Mouse (Mus musculus) MEL-GATA-1-ER (cell line): ENCODE results near the gene Epc2.

Source experiments
- DNase-seq: peaks from one replicate; pipeline ENCODE4 v3.0.0-alpha.2; 2012; ENCODE audit warnings: low read depth; ENCODE audit errors: extremely low read depth

Epc2 gene

DNA sequence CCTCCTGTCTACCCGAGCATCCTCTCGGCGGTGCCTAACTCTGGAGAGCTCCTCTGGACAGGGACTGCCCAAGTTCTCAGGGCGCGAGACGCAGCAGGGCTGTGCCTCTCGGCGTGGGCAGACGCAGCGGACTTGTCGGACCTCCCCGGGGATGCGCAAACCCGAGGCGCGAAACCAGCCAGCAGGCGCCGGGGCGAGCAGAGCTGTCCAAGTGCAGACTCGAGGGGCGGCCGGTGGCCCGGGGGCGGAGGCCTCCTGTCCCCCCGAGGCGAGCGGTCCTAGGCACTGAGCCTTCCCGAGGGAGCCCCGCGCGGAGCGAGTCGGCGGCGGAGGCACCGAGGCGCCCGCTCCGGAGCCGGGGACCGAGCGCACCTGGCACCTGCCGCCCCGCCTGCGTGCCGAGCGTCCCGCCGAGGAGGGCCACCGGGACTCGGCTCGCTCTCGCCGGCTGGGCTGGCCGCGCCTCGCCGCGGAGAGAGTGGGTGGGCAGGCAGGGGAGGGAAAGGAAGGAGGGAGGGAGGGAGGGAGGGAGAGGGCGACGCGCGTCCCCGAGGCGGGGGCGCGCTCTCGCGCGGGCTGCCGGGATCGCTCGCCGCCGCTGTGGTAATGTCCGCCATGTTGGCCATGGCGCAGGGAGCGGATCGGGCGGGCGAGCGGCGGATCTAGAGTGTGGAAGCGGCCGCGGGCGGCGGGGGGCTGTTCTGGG, at the start of gene Epc2:
Gene Epc2, plus strand, starts transcription at position 556 of the 706 bp plus-strand sequence.
- DNase-seq = peak; percentile 33

DNA sequence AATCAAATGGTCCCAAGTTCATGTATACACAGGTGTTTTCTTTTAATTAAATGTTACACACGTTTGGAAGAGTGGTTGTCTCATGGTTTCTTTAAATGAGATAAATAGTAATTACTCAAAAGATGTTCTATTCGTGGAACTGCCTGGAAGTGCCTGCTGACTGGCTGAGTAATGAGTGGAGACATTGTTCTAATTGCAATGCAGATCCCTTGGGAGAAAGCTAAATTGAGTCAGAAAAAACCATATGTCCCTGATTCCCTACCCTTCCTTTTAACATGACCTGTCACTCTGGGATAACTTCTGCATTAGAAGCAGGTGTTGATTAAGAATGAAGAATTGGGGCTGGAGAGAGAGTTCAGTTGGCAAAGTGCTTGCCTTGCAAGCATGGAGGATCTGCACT, 45.3 kb upstream of the Epc2 start:
- no peak for DNase-seq

DNA sequence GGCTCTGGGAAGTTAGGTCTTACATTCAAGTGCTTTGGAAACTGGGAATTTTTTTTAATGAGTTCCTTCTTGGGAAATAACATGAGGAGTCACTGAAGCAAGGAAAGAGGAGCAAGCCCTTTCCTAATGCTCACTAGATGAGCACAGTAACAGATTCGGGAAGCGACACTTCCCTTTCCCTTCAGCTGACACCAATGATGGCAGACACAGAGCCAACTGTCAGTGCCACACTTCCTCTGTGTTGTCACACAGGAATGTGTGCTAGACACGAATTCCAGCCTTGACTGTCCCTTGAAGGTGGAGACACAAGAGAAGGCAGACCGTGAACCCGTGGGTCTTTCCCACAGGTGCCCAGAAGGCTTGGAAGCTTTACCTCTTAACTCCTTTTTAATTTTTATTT, 39.6 kb upstream of the Epc2 start:
- no peak for DNase-seq

DNA sequence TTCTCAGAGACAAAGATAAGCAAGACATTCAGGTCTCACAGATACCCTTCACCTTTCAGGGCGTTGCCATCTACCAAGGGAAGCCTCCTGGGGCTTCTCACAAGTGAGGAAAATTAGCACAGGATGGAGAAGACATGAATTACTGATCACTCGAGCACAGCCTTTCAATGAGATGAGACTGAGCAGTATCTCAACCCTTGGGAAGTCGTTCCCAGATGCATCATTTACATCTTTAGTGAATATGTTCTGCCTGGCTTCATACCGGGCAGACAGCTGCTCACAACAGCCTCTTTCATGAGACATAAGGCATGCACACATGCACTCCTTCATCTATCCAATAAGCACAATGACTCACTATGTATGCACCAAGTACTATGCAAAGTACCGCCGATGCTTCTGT, 38.7 kb upstream of the Epc2 start:
- no peak for DNase-seq

DNA sequence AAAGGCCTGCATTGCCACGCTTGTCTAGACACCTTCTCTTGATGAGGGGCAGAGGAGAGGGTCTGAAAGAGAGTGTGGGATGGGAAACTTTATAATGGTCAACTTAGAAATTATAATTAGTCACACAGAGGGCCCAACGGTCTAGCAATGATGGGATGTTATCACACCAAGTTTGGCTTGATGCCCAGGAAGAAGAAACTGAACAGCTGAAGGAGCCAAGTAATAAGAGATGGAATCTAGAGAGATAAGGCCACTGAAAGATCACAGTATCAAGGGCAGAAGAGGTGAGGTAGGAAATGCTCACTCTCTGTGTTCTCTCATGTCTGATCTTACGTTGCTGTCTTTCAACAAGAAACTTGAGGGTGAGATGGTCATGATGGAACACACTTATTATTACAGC, 35.4 kb upstream of the Epc2 start:
- DNase-seq = no peak

DNA sequence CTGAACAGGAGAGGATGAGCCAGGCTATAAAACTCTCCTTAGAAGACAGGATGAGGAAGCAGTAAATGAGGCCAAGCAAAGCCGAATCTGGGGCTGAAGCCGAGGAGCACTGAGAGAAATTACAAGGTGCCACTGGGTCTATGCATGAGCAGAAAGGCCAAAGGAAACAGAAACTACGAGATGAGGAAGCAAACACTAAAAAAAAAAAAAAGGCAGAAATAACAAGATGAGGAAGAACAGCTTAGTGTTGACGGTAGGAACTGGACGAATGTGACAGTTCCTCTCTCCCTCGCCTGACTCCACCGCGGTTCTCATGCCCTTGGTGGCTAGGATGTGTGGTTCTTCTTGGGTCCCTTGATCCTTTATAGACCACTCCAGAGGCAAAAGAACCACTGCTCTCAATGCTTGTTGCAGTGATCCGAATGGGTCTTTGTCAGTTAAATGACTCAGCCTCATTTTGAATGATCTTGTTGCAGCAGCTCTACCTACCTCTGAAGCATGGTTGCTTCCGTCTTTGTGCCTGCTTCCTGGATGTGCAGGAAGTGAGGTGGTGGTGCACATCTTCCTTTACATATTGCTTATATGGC, 34.2 kb upstream of the Epc2 start:
- peak; percentile 51 for DNase-seq

DNA sequence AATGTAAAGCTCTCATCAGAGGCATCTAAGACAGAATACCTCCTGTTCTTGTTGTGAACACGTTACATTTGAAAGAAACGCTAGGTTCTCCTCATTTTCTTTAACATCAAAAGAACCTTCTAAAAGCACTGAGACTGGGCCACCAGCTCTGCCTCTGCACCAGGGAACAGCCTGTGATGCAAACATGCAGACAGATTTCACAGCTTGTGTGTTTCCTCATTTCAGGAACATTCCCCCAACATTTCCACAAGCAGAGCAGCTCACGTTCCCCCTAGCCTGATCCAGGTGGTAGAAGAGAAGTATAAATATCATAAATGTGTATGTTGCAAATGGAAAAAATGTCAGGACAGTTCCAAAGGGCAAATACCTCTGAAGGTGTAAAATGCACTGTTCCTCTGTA, 30.9 kb upstream of the Epc2 start:
- no peak for DNase-seq

DNA sequence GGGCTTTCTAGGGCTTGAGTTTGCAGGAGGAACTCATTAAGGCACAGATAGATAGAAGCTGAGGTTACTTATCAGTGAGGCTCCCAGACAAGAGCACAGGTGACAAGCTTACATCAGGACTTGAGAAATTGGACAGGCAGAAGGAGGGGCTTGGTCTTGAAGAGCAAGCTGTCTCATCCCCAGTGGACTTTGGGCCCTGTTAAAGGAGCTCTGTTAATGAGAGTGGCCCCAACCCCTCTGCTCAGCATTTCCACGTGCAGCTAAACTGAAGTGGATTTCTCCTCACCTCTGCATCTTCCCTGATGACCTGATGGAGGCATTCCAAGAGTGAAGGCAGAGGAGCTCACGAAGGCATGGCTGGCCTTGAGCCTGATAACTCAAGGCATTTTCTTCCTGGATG, 27.4 kb upstream of the Epc2 start:
- DNase-seq = no peak

DNA sequence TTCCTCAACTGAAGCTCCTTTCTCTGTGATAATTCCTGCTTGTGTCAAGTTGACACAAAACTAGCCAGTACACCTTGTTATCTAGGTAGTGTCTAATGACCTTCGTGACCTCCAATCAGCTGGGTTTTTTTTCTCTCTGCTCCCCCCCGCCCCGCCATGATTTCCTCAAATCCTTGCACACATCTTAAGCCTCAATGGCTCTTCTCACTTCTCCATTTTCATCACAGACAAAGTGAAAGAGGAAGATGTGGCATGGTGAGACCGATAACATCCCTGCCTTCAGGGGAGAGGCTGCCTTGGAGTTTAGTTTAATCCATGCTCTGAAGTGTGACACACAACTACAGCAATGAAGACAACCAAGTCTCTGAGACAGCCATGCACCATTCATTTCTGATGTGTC, 26.5 kb upstream of the Epc2 start:
- peak; percentile 73 for DNase-seq

DNA sequence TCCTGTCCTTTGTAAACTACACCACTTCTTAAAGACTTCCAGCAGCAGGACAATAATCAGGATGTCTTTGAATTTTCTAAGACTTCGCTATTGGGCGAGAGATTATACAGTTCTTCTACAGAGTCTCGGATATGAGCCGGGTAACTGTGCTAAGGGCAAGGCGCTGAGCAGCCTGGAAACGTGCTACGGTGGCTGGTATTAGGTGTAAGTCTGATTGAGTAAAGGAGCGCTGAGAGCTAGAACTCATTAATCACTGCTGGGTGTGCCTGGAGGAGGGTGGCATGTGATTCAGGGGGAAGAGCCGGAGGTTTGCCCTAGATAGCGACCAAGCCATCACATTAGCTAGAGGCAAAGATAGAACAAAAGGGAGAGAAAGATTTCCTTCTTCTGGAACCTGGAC, 25.1 kb upstream of the Epc2 start:
- DNase-seq = no peak

DNA sequence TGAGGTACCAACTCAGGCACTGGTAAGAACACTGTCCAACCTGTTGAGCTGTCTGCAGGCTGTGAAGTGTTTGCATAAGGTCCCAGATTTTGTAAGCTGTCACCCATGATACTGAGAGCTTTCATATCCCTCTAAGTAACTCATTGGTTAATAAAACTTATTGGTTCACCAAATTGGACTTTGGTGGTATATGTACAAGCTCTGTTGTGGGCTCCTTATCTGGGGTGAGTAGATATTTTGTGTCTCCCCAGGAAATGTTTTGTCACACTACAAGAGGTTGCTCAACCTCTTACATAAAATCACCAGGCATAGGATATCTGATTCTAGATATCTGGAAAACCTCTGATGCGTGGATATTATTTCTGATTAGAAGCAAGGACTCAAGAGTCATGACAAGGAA, 20.3 kb upstream of the Epc2 start:
- no peak for DNase-seq

DNA sequence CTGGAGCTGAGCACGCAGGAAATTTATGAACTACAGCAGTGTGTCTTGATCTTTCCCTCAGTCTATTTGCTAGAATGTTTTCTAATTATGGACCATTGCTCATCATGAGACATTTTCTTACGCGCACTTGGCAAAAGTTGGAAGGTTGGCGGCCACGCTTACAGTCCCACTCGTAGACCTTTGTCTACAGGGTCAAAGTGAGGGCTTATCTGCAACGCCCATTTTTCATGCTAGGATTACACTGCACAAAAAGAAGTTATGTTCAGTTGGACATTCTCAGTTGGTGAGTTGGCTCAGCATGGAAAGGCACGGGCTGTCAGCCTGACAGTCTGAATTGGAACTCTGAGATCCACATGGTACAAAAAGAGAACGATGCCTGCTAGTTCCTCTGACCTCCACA, 18.1 kb upstream of the Epc2 start:
- no peak for DNase-seq

DNA sequence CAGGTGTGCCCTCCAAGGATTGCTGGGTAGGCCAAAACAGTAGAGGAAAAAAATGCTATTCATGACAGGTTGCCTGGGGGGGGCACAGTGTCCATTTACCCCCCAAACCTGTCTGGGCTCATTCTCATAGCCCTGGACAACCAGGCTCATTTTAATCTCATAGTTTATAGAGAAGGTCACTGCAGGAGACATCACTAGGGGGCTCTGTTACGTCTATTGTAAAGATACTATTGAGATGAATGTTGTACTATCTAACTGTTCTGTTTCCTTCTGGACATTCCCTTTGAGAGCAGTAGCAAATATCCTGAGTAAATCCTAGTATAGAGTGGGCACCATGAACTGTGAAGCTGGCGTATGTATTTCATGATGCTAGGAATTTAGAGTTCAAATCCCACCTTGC, 5.0 kb upstream of the Epc2 start:
- DNase-seq = no peak

DNA sequence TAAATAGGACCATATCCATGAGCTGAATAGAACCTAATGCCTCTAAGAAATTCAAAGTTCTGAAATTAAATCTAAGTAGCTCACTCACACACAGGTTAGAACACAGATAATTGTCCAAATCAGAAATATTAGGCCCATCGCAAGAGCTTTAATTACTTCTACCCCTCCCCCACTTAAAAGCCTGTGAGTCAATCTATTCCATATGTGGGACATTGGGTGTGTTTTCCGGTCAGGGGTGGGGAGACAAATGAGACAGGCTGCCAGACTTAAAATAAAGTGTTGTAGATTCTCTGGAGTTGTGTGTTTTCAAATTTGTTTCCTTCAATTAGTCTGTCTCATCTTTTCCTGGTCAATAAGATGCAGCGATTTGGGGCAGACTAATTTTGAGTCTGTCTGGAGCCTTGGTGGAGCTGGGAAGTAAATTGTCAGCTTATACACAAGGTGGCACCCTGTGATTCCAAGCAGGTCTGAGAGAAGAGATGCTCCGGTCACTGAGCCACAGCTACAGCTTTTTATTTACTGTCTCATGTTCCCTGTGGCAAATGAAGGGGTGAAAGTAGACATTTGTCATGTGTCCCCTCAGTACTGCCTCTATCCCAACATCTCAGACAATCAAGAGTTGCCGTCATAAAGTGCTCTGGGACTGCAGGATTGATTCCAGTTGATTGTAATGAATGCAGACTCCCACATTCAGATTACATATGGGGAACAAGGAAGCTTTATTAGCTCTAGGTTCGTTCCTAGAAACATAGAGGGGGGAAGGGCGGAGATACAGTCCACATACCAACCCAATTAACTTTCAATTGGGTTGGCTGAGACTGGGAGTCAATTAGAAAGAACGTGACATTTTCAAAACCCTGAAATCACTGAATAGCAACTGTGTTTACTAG, 3.5 kb upstream of the Epc2 start:
- no peak for DNase-seq

DNA sequence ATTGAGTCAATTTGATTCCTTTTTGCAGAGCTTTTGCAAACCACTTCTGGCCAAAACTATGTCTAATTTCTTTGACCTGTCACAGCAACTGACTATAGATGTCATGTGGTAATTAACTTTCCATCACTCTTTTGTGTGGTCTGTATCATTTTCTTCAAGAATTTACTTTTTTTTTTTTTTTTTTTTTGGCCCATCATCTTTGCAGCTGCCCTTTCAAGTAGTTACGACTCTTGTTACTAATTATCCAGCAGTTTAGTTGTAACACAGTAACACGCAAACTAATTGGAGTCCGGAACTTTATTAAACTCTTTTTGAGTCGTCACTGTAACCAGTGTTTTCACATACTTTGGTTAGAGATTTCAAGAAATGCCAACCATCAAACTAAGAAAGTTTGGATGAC, 819 bp upstream of the Epc2 start:
- DNase-seq = no peak

DNA sequence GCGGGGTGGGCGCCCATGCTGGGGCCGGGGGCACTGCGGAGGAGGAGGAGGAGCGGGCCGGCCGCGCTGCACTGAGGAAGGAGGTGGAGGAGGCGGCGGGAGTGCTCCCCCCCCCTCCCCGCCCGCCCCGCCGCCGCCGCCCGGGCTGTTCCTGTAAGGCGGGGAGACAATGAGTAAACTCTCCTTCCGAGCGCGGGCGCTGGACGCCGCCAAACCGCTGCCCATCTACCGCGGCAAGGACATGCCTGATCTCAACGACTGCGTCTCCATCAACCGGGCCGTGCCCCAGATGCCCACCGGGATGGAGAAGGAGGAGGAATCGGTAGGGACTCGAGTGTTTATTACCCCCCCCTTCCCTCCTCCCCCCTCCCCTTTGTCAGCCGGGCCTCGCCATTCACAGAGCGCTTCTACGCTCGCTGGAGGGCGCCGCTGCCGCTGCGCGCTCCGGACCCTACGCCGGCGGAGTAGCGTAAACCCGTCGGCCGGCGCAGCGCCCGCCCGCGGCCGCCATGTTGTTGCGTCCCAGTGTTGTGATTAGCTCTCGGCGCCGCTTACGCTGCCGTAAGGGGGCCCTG, 438 bp downstream of the Epc2 start:
- DNase-seq = peak; percentile 64

DNA sequence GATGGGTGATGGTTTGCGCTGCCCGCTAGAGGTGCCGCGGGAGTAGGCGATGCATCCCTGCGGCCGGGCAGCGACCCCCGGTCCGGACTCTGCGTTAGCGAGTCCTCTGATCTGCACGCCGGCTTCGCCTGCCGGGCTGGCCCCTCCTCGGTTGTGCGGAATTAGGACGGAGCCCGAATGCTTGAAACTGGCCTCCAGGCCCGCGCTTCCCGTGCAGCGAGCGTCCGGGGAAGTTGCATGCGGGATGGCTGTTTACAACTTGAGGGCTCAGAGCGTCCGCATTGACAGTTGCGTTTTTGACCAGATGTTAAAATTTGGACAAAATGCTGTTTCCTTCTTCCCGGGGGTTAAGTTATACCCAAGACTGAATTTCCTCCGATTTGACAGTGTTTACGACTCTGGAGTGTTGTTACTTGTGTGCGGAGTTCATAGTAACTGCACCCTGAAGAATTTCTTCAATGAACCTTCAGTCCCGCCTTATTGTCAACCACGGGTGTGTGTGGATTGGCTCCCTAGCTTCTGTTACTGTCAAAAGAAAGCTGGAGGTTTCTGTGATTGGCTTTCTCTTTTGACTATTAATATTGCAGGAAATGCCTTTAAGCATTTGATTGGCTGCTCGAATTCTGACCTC, 1.3 kb downstream of the Epc2 start:
- peak; percentile 92 for DNase-seq

DNA sequence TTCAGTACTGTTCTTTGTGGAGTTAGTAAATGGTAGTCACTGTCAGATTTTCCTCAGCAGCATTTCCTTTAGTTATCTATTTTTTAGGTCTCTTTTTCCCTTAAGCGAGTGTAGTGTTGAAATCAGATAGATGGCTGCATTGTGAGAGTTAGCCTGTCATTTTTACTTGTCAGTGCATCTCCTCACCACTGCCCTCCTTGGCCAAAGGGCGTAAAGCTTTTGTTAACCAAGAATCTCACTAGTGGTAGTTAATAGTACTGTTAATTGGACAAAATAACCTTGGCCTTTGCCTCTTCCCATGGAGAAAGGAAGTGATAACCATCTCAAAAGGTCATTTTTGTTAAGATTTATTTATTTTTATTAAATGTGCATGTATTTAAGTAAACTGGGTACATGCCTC, 6.5 kb downstream of the Epc2 start:
- DNase-seq = no peak

DNA sequence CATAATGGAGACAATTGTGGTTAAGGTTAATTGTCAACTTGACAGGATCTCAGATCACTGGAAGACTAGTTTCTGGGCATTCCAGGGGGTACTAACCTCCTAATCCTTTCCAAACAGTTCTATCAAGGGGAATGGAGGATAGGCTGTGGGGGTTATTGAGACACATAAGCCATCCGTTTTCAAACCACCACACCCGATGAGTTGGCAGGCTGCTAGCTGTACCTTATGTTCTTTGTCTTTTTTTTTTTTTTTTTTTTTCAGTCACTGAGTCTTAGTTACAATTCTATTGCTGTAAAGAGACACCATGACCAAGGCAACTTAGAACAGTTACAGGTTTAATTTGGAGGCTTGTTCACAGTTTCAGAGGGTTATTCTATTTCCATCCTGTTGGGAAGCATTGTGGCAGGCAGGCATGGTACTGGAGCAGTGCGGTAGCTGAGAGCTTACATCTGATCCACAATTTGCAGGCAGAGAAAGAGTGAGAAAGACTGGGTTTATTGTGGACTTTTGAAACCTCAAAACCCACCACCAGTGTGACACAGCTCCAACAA, 14.5 kb downstream of the Epc2 start:
- no peak for DNase-seq

DNA sequence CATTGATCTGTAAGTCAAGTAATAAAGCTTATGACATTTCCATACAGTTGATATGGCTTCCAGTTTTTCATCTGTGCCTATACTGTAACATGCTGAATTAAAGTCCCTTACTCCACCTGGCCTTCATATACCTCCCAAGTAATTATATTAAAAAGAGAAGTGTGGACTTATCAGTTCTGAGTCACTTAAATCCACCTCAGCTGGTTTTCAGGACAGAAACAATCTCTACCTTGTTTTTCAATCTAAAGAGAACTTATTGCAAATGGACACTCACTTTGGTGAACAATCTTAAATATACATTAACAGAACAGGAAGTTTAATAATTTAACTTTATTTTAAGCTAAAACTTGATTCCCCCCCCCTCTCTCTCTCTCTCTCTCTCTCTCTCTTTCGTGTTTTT, 15.8 kb downstream of the Epc2 start:
- no peak for DNase-seq

DNA sequence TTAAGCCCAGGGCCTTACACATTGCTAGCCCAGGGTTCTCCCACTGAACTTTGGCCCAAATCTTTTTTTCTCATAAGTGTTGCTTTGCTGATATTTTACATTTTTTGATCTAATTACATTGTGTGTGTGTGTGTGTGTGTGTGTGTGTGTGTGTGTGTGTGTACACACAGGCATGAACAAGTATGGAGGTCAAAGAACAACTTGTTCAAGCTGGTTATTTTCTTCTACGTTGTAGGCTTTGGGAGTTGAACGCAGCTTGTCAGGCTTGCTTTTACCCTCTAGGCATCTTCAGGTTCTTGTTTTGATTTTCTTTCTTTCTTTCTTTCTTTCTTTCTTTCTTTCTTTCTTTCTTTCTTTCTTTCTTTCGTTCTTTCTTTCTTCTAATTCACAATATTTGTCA, 19.9 kb downstream of the Epc2 start:
- DNase-seq = no peak
